Comparison of ENCODE assay signal across 20 mouse cellular contexts in the genomic region with DNA sequence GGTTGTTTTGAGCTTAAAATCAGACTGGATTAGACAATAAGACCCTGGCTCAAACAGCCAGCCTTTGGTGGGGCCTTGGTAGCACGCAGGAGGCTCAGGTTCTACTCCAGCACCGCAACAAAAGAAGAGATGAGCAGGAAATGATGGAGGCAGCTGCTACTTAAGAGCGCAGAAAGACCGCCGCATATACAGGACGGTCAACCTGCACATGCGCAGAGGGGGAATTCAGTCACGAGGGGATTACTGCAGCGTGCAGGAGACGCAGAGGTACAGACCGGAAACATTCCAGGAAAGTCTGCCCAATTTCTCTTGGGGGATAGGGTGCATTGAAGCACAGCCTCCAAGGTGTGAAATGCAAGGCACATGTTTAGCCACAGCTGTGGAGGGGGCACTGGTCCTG.
"Had no signal": no experiment of that assay in that cellular context is flagged by ENCODE, and none has a peak within 500 bp of the region (broad histone marks: within the 10 kb centered on the region; RNA-seq: fewer than 3 reads in every experiment).

No protein-coding gene starts in this region.

- H3K4me1 ChIP-seq: midbrain, embryonic 12.5 days had no signal

- H3K9me3 ChIP-seq: midbrain, embryonic 12.5 days; neural tube, embryonic 15.5 days; stomach, embryonic 15.5 days had no signal

- H3K9ac ChIP-seq: lung, embryonic 14.5 days; midbrain, embryonic 12.5 days; neural tube, embryonic 13.5 days; neural tube, embryonic 15.5 days; stomach, embryonic 15.5 days had no signal

- H3K27me3 ChIP-seq: neural tube, embryonic 13.5 days; stomach, embryonic 15.5 days had no signal

- H3K4me3 ChIP-seq: midbrain, embryonic 10.5 days; midbrain, embryonic 12.5 days; myocyte; neural tube, embryonic 13.5 days; neural tube, embryonic 15.5 days; stomach, embryonic 15.5 days had no signal

- H3K36me3 ChIP-seq: midbrain, embryonic 10.5 days; midbrain, embryonic 12.5 days; neural tube, embryonic 13.5 days; neural tube, embryonic 15.5 days; stomach, embryonic 15.5 days had no signal

- DNase-seq: lung, adult 18-20 months; lung, embryonic 14.5 days; lung, postnatal 10 days; lung, postnatal 4 days; midbrain, embryonic 14.5 days; retina, postnatal 1 day; right cerebral cortex, adult 18-20 months; right cerebral cortex, postnatal 25 days; right cerebral cortex, postnatal 4 days; spleen, adult 18-20 months; thymus, adult 2 months; thymus, postnatal 25 days; thymus, postnatal 4 days had no signal

- H3K27ac ChIP-seq: midbrain, embryonic 10.5 days; midbrain, embryonic 12.5 days; neural tube, embryonic 13.5 days; neural tube, embryonic 15.5 days; stomach, embryonic 15.5 days; stomach, postnatal 0 days had no signal
